Mouse (Mus musculus): ENCODE data around the gene Anxa9. TPM values are rescaled to one million over a fixed set of nuclear protein-coding genes. Genes with fewer than 3 reads are reported as not detected.
A peak's percentile ranks its signal among the peaks of the same experiment; 100 is the strongest.

Gene Anxa9
- total and polyA plus RNA-seq, 2 experiments from 2014 or later = 0.11 to 0.49 TPM

DNA sequence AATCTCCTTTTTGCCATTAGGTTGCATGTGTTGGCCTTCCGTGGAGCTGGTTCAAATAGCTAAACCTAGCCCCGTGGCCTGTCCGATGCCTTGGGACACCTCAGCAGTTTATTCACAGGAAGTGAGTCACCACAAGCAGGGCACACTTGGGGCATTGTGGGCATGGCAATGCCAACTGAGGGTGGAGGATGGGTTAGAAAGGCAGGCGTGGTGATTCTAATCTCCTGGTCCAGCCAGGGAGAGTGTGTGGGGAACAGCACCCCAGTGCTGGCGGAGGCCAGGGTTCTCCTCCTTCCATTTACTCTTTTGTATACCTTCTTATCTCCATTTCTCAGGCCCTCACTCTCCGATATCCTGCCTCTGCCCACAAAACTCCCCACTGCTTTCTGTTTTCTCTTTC, 5.6 kb upstream of the Anxa9 start:
- Histone ChIP-seq H3K4me2 (ENCODE audit: low read depth, low read length) (no peak overlapping the region), H3K27me3 (ENCODE audit: control insufficient read depth, insufficient read depth, low read length) (no peaks in the 10 kb centered on the region), H3K4me3 (ENCODE audit: low read depth, low read length) (no peak overlapping the region), H3K9ac (replicated peaks; ENCODE audit: low read depth, low read length) (no peak overlapping the region), H3K4me1 (ENCODE audit: control insufficient read depth, insufficient read depth) (peaks cover 14% of the 10 kb centered on the region), H3K36me3 (replicated peaks; ENCODE audit: control insufficient read depth, insufficient read depth, low read length) (no peaks in the 10 kb centered on the region), H3K9me3 (replicated peaks; ENCODE audit: control insufficient read depth, low read length) (no peaks in the 10 kb centered on the region), H3K27ac (ENCODE audit: low read depth) (no peak overlapping the region)
- ATAC-seq (ENCODE audit: insufficient read depth, low read depth) (no peak), DNase-seq (ENCODE audit: low spot score) (no peak)
- 64% methylated on average over 6 of the region's 6 CpGs for WGBS
- TF ChIP-seq CTCF (IDR thresholded peaks at IDR 0.05; ENCODE audit: low read depth) = no peak
- TF ChIP-seq EP300 (IDR thresholded peaks at IDR 0.05; ENCODE audit: low read depth) = no peak

- TF ChIP-seq EP300 (IDR thresholded peaks at IDR 0.05; ENCODE audit: low read depth) (no peak), CTCF (IDR thresholded peaks at IDR 0.05; ENCODE audit: low read depth) (peak; percentile 77)
- Histone ChIP-seq H3K9me3 (replicated peaks; ENCODE audit: control insufficient read depth, low read length) (no peaks in the 10 kb centered on the region), H3K4me1 (ENCODE audit: control insufficient read depth, insufficient read depth) (0 out of 2 replicates have a peak, but pooled peaks cover 4% of the 10 kb centered on the region), H3K4me2 (ENCODE audit: low read depth, low read length) (no peak overlapping the region), H3K27ac (ENCODE audit: low read depth) (no peak overlapping the region), H3K27me3 (ENCODE audit: control insufficient read depth, insufficient read depth, low read length) (no peaks in the 10 kb centered on the region), H3K36me3 (replicated peaks; ENCODE audit: control insufficient read depth, insufficient read depth, low read length) (no peaks in the 10 kb centered on the region), H3K4me3 (ENCODE audit: low read depth, low read length) (no peak overlapping the region), H3K9ac (replicated peaks; ENCODE audit: low read depth, low read length) (no peak overlapping the region)
- no peak for ATAC-seq (ENCODE audit: insufficient read depth, low read depth)
- peak; percentile 72 for DNase-seq (ENCODE audit: low spot score)
- WGBS = 62% methylated on average over 9 of the region's 9 CpGs
These were observed 4.2 kb upstream of the Anxa9 start for GRCm38 (mm10) chr3:95310968-95311882.

- TF ChIP-seq CTCF (IDR thresholded peaks at IDR 0.05; ENCODE audit: low read depth) (no peak), EP300 (IDR thresholded peaks at IDR 0.05; ENCODE audit: low read depth) (no peak)
- no peak overlapping the region for H3K4me2 ChIP-seq (ENCODE audit: low read depth, low read length)
- ATAC-seq (ENCODE audit: insufficient read depth, low read depth) = no peak
These were observed 3.5 kb upstream of the Anxa9 start for GRCm38 (mm10) chr3:95310496-95310895.

GRCm38 (mm10) chr3:95306244-95306643, 732 bp downstream of the Anxa9 start:
- DNase-seq (ENCODE audit: low spot score) (peak; percentile 31), ATAC-seq (ENCODE audit: insufficient read depth, low read depth) (no peak)
- Histone ChIP-seq H3K27me3 (ENCODE audit: control insufficient read depth, insufficient read depth, low read length) (no peaks in the 10 kb centered on the region), H3K4me1 (ENCODE audit: control insufficient read depth, insufficient read depth) (no peaks in the 10 kb centered on the region), H3K27ac (ENCODE audit: low read depth) (no peak overlapping the region), H3K9me3 (replicated peaks; ENCODE audit: control insufficient read depth, low read length) (no peaks in the 10 kb centered on the region), H3K36me3 (replicated peaks; ENCODE audit: control insufficient read depth, insufficient read depth, low read length) (no peaks in the 10 kb centered on the region), H3K9ac (replicated peaks; ENCODE audit: low read depth, low read length) (no peak overlapping the region), H3K4me3 (ENCODE audit: low read depth, low read length) (no peak overlapping the region), H3K4me2 (ENCODE audit: low read depth, low read length) (no peak overlapping the region)
- WGBS = 19% methylated on average over 4 of the region's 4 CpGs
- TF ChIP-seq EP300 (IDR thresholded peaks at IDR 0.05; ENCODE audit: low read depth) = no peak
- TF ChIP-seq CTCF (IDR thresholded peaks at IDR 0.05; ENCODE audit: low read depth) = no peak

More at GRCm38 (mm10) chr3:95310496-95310895, 3.5 kb upstream of the Anxa9 start:
- Histone ChIP-seq H3K36me3 (replicated peaks; ENCODE audit: control insufficient read depth, insufficient read depth, low read length) (no peaks in the 10 kb centered on the region), H3K4me3 (ENCODE audit: low read depth, low read length) (no peak overlapping the region), H3K9ac (replicated peaks; ENCODE audit: low read depth, low read length) (no peak overlapping the region), H3K27me3 (ENCODE audit: control insufficient read depth, insufficient read depth, low read length) (no peaks in the 10 kb centered on the region), H3K4me1 (ENCODE audit: control insufficient read depth, insufficient read depth) (0 out of 2 replicates have a peak, but pooled peaks cover 2% of the 10 kb centered on the region), H3K27ac (ENCODE audit: low read depth) (no peak overlapping the region), H3K9me3 (replicated peaks; ENCODE audit: control insufficient read depth, low read length) (no peaks in the 10 kb centered on the region)
- DNase-seq (ENCODE audit: low spot score) = no peak
- WGBS = 48% methylated on average over 3 of the region's 3 CpGs

DNA sequence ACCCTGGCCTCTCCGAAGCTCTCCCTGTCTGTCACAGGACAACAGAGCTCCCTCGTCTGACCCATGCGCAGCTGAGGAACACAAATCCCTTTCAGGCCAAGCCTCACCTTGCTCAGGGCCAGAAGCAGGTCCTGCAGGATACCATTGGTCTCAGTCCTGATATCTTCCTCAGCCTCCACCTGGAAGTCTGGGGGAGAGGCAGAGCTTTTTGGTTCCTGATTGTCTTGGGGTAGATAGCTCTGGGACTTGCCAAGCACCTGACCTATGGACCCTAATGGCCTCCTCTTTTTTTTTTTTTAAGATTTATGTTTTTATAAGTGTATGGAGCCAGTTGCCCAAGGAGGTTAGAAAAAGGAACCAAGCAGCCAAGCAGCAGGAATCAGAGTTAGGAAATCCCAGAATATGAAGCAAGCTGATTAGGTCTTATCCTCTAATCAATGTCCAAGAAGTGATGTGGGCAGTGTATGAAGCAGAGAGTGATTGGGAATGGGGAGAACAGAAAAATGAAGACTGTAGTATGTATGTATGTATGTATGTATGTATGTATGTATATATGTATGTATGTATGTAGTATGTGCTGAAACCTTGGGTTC, 5.7 kb downstream of the Anxa9 start:
- TF ChIP-seq EP300 (IDR thresholded peaks at IDR 0.05; ENCODE audit: low read depth) = no peak
- no peak for TF ChIP-seq CTCF (IDR thresholded peaks at IDR 0.05; ENCODE audit: low read depth)
- no peaks in the 10 kb centered on the region for H3K4me1 ChIP-seq (ENCODE audit: control insufficient read depth, insufficient read depth)
- H3K27ac ChIP-seq (ENCODE audit: low read depth) = no peak overlapping the region
- no peak for ATAC-seq (ENCODE audit: insufficient read depth, low read depth)
- WGBS = 74% methylated on average over 3 of the region's 3 CpGs
- H3K4me3 ChIP-seq (ENCODE audit: low read depth, low read length) = no peak overlapping the region
- no peak for DNase-seq (ENCODE audit: low spot score)
- no peaks in the 10 kb centered on the region for H3K36me3 ChIP-seq (replicated peaks; ENCODE audit: control insufficient read depth, insufficient read depth, low read length)
- H3K9ac ChIP-seq (replicated peaks; ENCODE audit: low read depth, low read length) = no peak overlapping the region
- no peaks in the 10 kb centered on the region for H3K9me3 ChIP-seq (replicated peaks; ENCODE audit: control insufficient read depth, low read length)
- no peak overlapping the region for H3K4me2 ChIP-seq (ENCODE audit: low read depth, low read length)
- H3K27me3 ChIP-seq (ENCODE audit: control insufficient read depth, insufficient read depth, low read length) = no peaks in the 10 kb centered on the region

Measured in heart, postnatal 0 days (tissue).